Mouse (Mus musculus) heart, postnatal 10 days (tissue): Measurements from ENCODE around the gene Olfr1061. TPM values are rescaled to one million over a fixed set of nuclear protein-coding genes. Genes with fewer than 3 reads are reported as not detected.
"Not testable (repeated sequence)": the region's sequence is repeated elsewhere in the genome, so short reads cannot be mapped to it uniquely, and the experiment has no call there.

Experiments
- DNase-seq, 2 experiments: peaks; one replicate each; pipeline ENCODE4 v3.0.0; 2021
- intact Hi-C: fragments of 180-260 bp; cut with DNase I; formaldehyde crosslinking; loops from one replicate; pipeline ENCODE4 v1.15.1; 2025
- total RNA-seq, 2 experiments: library from RNA; stranded (reverse); gene quantifications; 2 replicates each; pipeline ENCODE4 v1.2.3; 2021

The Olfr1061 gene
- not detected for total RNA-seq

GRCm38 (mm10) chr2:86413950-86414349 is at the start of gene Olfr1061:
Gene Olfr1061 (minus strand): TSS chr2:86414050.
- DNase-seq: no peak
- intact Hi-C loops: no loop called here

GRCm38 (mm10) chr2:86460434-86460833 is 46.6 kb upstream of the Olfr1061 start:
- intact Hi-C loops: no loop called here
- no peak for DNase-seq

GRCm38 (mm10) chr2:86456169-86456568 is 42.3 kb upstream of the Olfr1061 start, which contains the start of gene Olfr1066:
Gene Olfr1066 (minus strand): TSS chr2:86456269.
- no peak for DNase-seq
- intact Hi-C loops: no loop called here

- DNase-seq, intact Hi-C loops: not testable (repeated sequence)
These were observed 36.6 kb upstream of the Olfr1061 start, which contains the start of gene Olfr1065 for GRCm38 (mm10) chr2:86450491-86450890. Gene Olfr1065 (minus strand): TSS chr2:86450591.

GRCm38 (mm10) chr2:86442101-86442500 is 28.3 kb upstream of the Olfr1061 start:
- intact Hi-C loops, DNase-seq: not testable (repeated sequence)

GRCm38 (mm10) chr2:86428511-86428910 is 14.7 kb upstream of the Olfr1061 start:
- DNase-seq, intact Hi-C loops: not testable (repeated sequence)

- intact Hi-C loops, DNase-seq: not testable (repeated sequence)
These were observed 12.8 kb upstream of the Olfr1061 start, which contains the start of gene Olfr1062 for GRCm38 (mm10) chr2:86426649-86427048. Gene Olfr1062 (minus strand): TSS chr2:86426749.

GRCm38 (mm10) chr2:86395114-86395513 is 18.7 kb downstream of the Olfr1061 start:
- intact Hi-C loops: no loop called here
- DNase-seq: no peak

- DNase-seq, intact Hi-C loops: not testable (repeated sequence)
These were observed 25.4 kb downstream of the Olfr1061 start, which contains the start of gene Olfr1058 for GRCm38 (mm10) chr2:86388461-86388860. Gene Olfr1058 (minus strand): TSS chr2:86388561.

- no peak for DNase-seq
- intact Hi-C loops: no loop called here
These were observed 35.6 kb downstream of the Olfr1061 start, which contains the start of gene Olfr1057 for GRCm38 (mm10) chr2:86378293-86378692. Gene Olfr1057 (minus strand): TSS chr2:86378393.

- DNase-seq, intact Hi-C loops: not testable (repeated sequence)
These were observed 47.5 kb downstream of the Olfr1061 start for GRCm38 (mm10) chr2:86366342-86366741.

Other genes starting within 250 kb of the Olfr1061 start
- gene Olfr1043, start 246.5 kb downstream of the Olfr1061 start, total RNA-seq: not detected
- gene Olfr1044, start 236.2 kb downstream of the Olfr1061 start, total RNA-seq: not detected
- gene Olfr52, start 228.4 kb downstream of the Olfr1061 start, total RNA-seq: not detected
- not detected for gene Olfr1045, start 211.0 kb downstream of the Olfr1061 start, total RNA-seq
- gene Olfr1046, start 194.7 kb downstream of the Olfr1061 start, total RNA-seq: not detected
- not detected for gene Olfr1047, start 182.6 kb downstream of the Olfr1061 start, total RNA-seq
- gene Olfr1048, start 173.8 kb downstream of the Olfr1061 start, total RNA-seq: not detected
- not detected for gene Olfr1049, start 155.7 kb downstream of the Olfr1061 start, total RNA-seq
- gene Olfr1051, start 135.0 kb downstream of the Olfr1061 start, total RNA-seq: not detected
- not detected for gene Olfr1052, start 121.6 kb downstream of the Olfr1061 start, total RNA-seq
- not detected for gene Olfr1053, start 98.8 kb downstream of the Olfr1061 start, total RNA-seq
- not detected for gene Olfr1054, start 78.6 kb downstream of the Olfr1061 start, total RNA-seq
- gene Olfr1055, start 63.8 kb downstream of the Olfr1061 start, total RNA-seq: not detected
- gene Olfr1056, start 51.6 kb downstream of the Olfr1061 start, total RNA-seq: not detected
- not detected for gene Olfr1057, start 35.7 kb downstream of the Olfr1061 start, total RNA-seq
- gene Olfr1058, start 25.5 kb downstream of the Olfr1061 start, total RNA-seq: not detected
- gene Olfr1062, start 12.7 kb upstream of the Olfr1061 start, total RNA-seq: not detected
- not detected for gene Olfr1065, start 36.5 kb upstream of the Olfr1061 start, total RNA-seq
- not detected for gene Olfr1066, start 42.2 kb upstream of the Olfr1061 start, total RNA-seq
- not detected for gene Olfr228, start 73.3 kb upstream of the Olfr1061 start, total RNA-seq
- gene Olfr1076, start 94.4 kb upstream of the Olfr1061 start, total RNA-seq: not detected
- gene Olfr1079, start 128.4 kb upstream of the Olfr1061 start, total RNA-seq: not detected
- gene Olfr1080, start 144.2 kb upstream of the Olfr1061 start, total RNA-seq: not detected
- not detected for gene Olfr1082, start 184.9 kb upstream of the Olfr1061 start, total RNA-seq
- gene Olfr1084, start 225.7 kb upstream of the Olfr1061 start, total RNA-seq: not detected
- not detected for gene Olfr1085, start 248.0 kb upstream of the Olfr1061 start, total RNA-seq